Mouse (Mus musculus) cerebellum, adult 2 months (tissue): Measurements from ENCODE around the gene Hk1. TPM values are rescaled to one million over a fixed set of nuclear protein-coding genes. Genes with fewer than 3 reads are reported as not detected.

Experiments
- DNase-seq, 2 experiments: peaks; one replicate each; pipeline ENCODE4 v3.0.0; 2021
- H3K27ac ChIP-seq: fragments of 200-500 bp; 2 replicates; pipeline ENCODE4 v1.5.1; 2012; ENCODE audit warnings: low read length, control low read depth, inconsistent platforms; ENCODE audit not compliant: insufficient read depth
- H3K27me3 ChIP-seq: fragments of 200-500 bp; 2 replicates; pipeline ENCODE4 v1.6.1; 2012; ENCODE audit warnings: inconsistent platforms, mild to moderate bottlenecking, low read length, moderate library complexity; ENCODE audit not compliant: control insufficient read depth, insufficient read depth
- H3K4me1 ChIP-seq: fragments of 200-500 bp; 2 replicates; pipeline ENCODE4 v1.6.1; 2011; ENCODE audit warnings: low read length; ENCODE audit not compliant: control insufficient read depth, insufficient read depth
- H3K4me3 ChIP-seq: fragments of 200-500 bp; replicated peaks from 2 replicates; pipeline ENCODE3; 2011; ENCODE audit warnings: mild to moderate bottlenecking, low read depth, low read length, control low read depth; ENCODE audit not compliant: insufficient read depth
- CTCF ChIP-seq: fragments of 200-500 bp; IDR thresholded peaks from 2 replicates; pipeline ENCODE4 v1.5.1; 2011; ENCODE audit warnings: low read depth, mild to moderate bottlenecking, control low read depth, low read length, moderate library complexity, borderline replicate concordance; ENCODE audit not compliant: insufficient read depth
- POLR2A ChIP-seq: fragments of 200-500 bp; IDR thresholded peaks from 2 replicates; pipeline ENCODE4 v1.6.1; 2011; ENCODE audit warnings: low read length, control low read depth, borderline replicate concordance; ENCODE audit not compliant: insufficient read depth
- WGBS: fragments of 180-500 bp; shearing (Covaris S2); methylation state at CpG from one replicate; pipeline ENCODE4 v1.1.7; 2018; 5-methylcytosine and 5-hydroxymethylcytosine counted together
- polyA plus RNA-seq: library from polyadenylated mRNA; depleted of rRNA; stranded (reverse); fragments of >200 nt; gene quantifications from 2 replicates; pipeline ENCODE4 v1.2.3, GENCODE M21; 2012

Hk1 gene
- polyA plus RNA-seq, 1 experiment, result 206 TPM

GRCm38 (mm10) chr10:62358827-62359226 is 20.9 kb downstream of the Hk1 start:
- 91% methylated on average over 7 of the region's 7 CpGs for WGBS
- Histone ChIP-seq H3K4me3 (no peak overlapping the region), H3K27ac (no peak overlapping the region), H3K27me3 (no peaks in the 10 kb centered on the region), H3K4me1 (no peaks in the 10 kb centered on the region; the same call in 1 of the 2 replicates)
- TF ChIP-seq CTCF, result peak; percentile 26; the same call in 1 of the 2 replicates
- TF ChIP-seq POLR2A, result no peak
- no peak for DNase-seq

DNA sequence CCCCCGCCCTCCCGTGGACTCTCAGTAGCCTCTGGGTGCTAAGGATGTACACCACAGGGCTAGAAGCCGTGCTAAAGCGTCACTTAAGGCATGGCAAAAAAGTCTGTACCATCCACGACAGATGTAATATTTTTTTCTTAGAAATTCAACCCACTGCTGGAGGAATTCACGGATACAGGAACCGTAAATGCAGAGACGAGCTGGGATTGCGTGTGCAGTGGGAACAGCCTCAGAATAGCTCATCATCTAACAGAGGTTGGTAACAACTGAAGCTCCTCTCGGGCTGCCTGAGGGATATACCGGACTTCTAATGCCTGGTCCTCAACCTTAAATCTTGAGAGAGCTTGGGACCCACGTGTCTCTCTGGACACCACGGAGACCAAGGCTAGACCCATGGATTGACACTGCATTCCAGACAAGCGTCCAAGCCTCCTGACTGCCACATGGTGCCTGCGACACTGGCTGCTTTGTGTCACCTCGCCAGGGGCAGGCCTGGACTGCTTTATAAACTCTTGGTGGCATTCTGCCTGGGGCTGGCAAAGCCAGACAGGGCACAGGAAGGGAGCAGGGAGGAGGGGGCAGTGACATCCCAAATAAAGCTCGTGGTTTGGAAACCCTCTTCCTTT is 23.5 kb downstream of the Hk1 start:
- no peak overlapping the region for H3K27ac ChIP-seq
- H3K4me1 ChIP-seq, result no peaks in the 10 kb centered on the region; the same call in 1 of the 2 replicates
- H3K4me3 ChIP-seq, result no peak overlapping the region
- peak; percentile 25 to 47 for DNase-seq
- no peaks in the 10 kb centered on the region for H3K27me3 ChIP-seq
- 50% methylated on average over 17 of the region's 17 CpGs for WGBS
- TF ChIP-seq POLR2A (no peak), CTCF (no peak)

GRCm38 (mm10) chr10:62345147-62345546 is 34.6 kb downstream of the Hk1 start:
- 40% methylated on average over 5 of the region's 5 CpGs for WGBS
- no peak overlapping the region for H3K27ac ChIP-seq
- TF ChIP-seq CTCF, result no peak
- TF ChIP-seq POLR2A, result no peak
- H3K4me1 ChIP-seq, result peaks cover 4% of the 10 kb centered on the region; the same call in 1 of the 2 replicates
- DNase-seq, result no peak
- no peaks in the 10 kb centered on the region; the same call in 1 of the 2 replicates for H3K27me3 ChIP-seq
- H3K4me3 ChIP-seq, result no peak overlapping the region

DNA sequence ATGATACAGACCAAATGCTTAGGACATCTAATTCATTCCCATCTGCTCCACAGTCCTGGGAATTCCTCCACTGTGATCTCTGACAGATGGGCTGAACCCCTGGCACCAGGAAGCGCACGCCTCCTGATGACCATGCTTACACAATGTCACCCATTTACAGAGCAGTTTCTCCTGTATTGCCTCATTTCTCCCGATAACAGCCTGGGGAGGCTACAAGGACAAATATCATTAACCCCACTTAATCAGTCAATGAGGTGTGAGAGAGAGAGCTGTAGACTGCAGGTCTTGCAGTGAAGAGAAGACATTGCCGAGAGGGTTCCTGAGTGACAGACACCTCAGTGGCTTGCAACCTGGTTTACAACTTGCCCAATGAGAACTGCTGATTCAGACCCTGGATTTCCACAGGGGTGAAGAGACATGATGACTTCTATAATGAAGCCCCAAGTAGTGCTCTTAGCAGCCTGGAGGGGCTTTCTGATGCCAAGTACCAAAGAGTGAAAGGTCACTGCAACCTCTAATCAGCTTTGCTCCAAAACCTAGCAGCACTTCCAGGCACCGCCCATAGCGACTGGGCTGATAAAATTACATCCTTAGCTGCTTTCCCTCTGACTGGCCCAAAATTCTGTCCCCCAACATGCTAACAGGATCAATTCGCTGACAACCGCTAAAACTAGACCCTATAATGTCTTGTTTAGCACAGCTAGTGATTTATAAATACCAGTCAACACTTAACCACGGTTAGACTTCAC is 35.5 kb downstream of the Hk1 start:
- no peak for DNase-seq
- H3K4me1 ChIP-seq, result peaks cover 4% of the 10 kb centered on the region; the same call in 1 of the 2 replicates
- H3K4me3 ChIP-seq, result no peak overlapping the region
- no peak overlapping the region for H3K27ac ChIP-seq
- TF ChIP-seq CTCF (no peak), POLR2A (no peak)
- H3K27me3 ChIP-seq, result no peaks in the 10 kb centered on the region; the same call in 1 of the 2 replicates
- WGBS, result 86% methylated on average over 9 of the region's 9 CpGs

DNA sequence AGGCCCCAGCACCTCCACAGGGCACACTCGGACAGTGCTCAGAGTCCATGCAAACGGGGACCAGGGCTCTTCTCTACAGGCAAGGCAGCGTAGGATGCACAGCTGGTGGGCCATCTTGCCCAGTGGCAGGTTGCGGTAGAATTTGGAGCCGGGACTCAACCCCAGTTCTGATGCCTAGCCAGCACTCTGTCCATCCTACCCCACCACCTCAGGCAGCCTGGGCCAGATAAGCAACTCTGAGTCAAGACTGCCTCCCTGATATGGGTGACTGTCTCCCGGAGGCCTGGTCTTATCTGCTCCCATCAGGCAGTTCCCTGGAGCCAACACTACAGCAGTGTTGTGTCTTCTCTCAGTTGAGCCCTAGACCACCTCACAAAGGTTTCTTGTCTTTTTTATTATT is 37.2 kb downstream of the Hk1 start:
- TF ChIP-seq POLR2A, result no peak
- no peak for TF ChIP-seq CTCF
- WGBS, result 90% methylated on average over 6 of the region's 6 CpGs
- DNase-seq, result no peak
- Histone ChIP-seq H3K4me1 (peaks cover 13% of the 10 kb centered on the region), H3K27me3 (no peaks in the 10 kb centered on the region), H3K27ac (no peak overlapping the region), H3K4me3 (no peak overlapping the region)

GRCm38 (mm10) chr10:62341956-62342355 is 37.8 kb downstream of the Hk1 start:
- no peak for DNase-seq
- no peaks in the 10 kb centered on the region for H3K27me3 ChIP-seq
- 89% methylated on average over 4 of the region's 4 CpGs for WGBS
- TF ChIP-seq CTCF (no peak), POLR2A (no peak)
- H3K4me1 ChIP-seq, result peaks cover 14% of the 10 kb centered on the region
- no peak overlapping the region for H3K27ac ChIP-seq
- no peak overlapping the region for H3K4me3 ChIP-seq

GRCm38 (mm10) chr10:62340991-62341390 is 38.7 kb downstream of the Hk1 start:
- peak overlapping the region; percentile 75 for H3K4me3 ChIP-seq
- TF ChIP-seq POLR2A (no peak), CTCF (no peak)
- H3K4me1 ChIP-seq, result peaks cover 20% of the 10 kb centered on the region
- no peak for DNase-seq
- H3K27ac ChIP-seq, result peak overlapping the region; percentile 65; the same call in 1 of the 2 replicates
- no peaks in the 10 kb centered on the region for H3K27me3 ChIP-seq
- WGBS, result 4% methylated on average over 3 of the region's 3 CpGs
